Mouse (Mus musculus): ENCODE measurements around the gene Furin.

Furin gene

GRCm38 (mm10) chr7:80340793-80341192, 64.4 kb downstream of the Furin start, which contains the start of gene Unc45a:
Unc45a (minus strand) TSS chr7:80341005.
- DNase-seq (ENCODE audit: low read depth) = peak; percentile 67

DNA sequence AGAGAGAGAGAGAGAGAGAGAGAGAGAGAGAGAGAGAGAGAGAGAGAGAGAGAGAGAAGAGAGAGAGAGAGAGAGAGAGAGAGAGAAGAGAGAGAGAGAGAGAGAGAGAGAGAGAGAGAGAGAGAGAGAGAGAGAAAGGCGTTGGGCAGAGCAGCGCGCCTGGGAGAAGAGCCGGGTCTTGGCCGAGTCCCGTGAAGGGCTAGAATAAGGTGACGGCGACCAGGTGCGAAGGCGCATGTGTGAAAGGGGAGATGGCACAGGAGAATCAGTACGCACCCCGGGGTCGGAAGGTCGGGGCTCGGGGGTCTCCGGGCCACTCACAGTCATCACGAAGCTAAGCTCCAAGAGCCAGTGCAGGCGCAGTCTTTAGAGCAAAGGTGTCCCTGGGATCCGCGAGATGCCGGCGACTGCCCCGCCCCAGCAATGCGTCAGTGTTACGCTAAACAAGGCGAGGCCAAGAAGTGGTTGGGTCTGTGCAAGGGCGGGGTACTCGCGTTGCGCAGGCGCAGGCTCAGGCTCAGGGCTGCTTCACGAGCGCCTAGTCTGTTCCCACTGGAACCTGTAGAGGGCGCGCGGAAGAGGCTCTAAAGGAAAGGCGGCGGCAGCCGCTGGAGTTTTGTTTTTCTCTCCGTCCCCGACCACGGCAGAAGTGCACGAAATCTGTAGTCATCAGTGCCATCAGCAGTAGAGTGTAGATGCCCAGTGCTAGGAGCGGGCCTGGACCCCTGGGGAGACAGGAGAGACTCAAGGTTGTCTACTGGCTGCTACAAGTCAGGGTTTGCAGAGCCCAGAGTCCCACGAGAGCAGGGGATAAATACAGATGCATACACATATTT, 65.2 kb downstream of the Furin start:
- peak; percentile 99 for DNase-seq (ENCODE audit: low read depth)

DNA sequence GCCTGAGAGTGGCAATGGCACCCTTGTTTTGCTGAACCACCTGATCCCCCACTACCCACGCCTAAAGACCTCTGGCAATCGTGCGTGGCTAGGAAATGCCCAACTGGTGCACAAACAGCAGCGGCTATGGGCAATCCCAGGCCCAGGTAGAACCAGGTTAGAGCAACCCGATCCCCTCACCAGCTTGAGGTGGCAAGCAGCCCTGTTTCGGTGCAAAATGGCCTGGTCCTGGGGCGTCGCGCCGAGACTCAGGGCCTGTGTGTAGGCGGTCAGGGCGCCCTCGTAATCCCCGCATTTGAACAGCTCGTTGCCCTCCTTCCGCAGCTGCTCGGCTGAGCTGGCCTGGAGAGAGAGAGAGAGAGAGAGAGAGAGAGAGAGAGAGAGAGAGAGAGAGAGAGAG, 65.9 kb downstream of the Furin start:
- DNase-seq (ENCODE audit: low read depth) = no peak

All from c-Kit-positive CD71-negative TER-119-negative erythroid progenitor cells, embryonic 14.5 days (primary cell).